Mouse (Mus musculus) lung, adult 18-20 months (tissue): ENCODE measurements around the gene Fgfr4.
A peak's percentile ranks its signal among the peaks of the same experiment; 100 is the strongest.

Experiments used
- DNase-seq, 2 experiments: peaks; one replicate each; pipeline ENCODE4 v3.0.0; 2022; ENCODE audit warnings: mixed read lengths in 2 of 2

The Fgfr4 gene

DNA sequence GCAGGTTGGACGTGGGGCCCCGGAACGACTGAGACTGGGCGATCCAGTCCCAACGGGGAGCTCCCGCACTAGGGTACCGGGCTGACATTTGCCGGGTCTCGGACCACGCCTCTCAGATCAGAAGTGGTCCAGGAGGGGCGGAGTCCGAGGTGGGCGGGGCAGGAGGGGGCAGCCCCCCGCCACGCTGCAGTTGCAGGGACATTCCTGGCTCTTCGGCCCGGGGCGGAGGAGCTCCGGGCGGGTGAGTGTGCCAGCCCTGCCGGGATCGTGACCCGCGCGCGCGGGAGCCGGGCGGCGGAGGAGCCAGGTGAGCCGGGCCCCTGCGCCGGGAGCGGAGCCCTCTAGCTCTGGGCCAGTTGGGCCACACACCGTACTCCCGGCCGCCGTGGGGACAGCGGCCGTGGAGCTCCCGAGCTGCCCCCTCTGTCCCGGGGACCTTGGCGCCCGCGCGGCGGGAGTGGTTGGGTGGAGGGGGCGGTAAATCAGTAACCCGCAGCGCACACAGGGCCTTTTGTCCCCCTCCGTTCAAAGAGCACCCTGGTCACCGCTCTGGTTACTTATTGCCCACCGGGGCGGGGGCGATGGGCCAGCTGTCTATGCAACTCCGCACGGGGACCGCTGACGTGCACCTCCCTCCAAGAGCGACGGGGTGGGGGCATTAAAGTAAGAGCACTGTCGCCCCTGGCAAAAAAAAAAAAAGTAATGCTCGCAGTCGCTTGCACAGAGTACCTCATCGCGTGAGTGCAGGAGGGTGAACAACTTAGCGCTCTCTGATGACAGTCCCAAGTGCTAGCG is at the start of gene Fgfr4:
Gene Fgfr4, plus strand, starts transcription at position 20 of the 795 bp plus-strand sequence.
- peak; percentile 37 to 63 for DNase-seq

DNA sequence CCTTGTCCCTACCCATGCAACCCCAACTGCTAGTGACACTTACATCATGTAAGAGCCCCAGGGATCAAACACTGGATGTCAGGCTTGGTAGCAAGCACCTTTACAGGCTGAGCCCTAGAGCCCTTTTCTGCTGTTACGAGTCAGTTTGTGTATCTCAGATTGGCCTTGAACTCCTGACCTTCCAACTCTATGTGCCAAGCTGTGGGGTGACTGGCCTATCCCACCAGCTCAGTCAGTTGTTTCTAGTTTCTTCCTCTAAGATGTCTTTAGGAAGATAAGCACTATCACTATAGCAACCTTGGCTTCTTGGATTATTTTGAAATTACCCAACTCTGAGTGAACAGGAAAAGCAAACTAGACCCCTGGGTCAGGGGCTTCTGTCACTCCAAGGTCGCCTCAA is 49.1 kb upstream of the Fgfr4 start:
- no peak for DNase-seq

DNA sequence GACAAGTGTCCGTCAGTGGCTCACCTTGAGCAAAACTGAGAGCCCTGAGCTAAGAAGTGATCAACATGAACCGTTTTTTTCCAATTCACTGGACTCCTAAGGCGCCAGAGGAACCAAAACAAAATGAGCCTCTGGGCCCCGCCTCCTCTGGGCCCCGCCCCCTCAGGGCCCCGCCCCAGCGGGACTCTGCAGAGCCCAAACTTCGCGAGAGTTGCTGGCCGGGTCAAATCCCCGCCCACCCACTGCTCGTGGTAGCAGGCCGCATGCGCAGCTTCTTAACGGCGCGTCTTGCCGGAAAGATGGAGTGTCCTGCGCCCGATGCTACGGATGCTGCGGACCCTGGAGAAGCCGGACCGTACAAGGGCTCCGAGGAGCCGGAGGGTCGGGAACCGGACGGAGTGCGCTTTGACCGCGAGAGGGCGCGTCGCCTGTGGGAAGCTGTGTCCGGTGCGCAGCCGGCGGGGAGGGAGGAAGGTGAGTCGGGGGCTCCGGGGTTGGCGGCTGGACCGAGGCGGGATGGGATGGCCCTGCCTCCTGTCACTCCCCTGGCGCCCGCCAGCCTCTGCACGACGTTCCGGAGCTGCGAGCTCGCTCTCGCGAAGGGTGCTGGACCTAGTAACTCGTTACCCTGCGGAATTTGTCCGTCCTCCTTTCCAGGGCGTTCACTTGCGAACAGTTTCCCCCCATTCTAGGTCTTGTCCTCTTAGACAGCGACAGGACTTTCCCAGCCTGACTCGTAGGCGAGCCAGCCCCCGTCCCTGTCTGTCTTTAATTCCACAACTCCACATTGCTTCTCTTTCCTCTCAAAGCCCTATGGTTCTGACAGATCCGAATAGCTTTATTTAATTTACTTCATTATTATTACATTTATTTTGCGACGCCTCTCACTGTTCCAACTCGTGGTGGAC is 47.1 kb upstream of the Fgfr4 start, which contains the start of gene Zfp346:
Gene Zfp346, plus strand, starts transcription at position 267 of the 908 bp plus-strand sequence.
- peak; percentile 96 to 98 for DNase-seq

DNA sequence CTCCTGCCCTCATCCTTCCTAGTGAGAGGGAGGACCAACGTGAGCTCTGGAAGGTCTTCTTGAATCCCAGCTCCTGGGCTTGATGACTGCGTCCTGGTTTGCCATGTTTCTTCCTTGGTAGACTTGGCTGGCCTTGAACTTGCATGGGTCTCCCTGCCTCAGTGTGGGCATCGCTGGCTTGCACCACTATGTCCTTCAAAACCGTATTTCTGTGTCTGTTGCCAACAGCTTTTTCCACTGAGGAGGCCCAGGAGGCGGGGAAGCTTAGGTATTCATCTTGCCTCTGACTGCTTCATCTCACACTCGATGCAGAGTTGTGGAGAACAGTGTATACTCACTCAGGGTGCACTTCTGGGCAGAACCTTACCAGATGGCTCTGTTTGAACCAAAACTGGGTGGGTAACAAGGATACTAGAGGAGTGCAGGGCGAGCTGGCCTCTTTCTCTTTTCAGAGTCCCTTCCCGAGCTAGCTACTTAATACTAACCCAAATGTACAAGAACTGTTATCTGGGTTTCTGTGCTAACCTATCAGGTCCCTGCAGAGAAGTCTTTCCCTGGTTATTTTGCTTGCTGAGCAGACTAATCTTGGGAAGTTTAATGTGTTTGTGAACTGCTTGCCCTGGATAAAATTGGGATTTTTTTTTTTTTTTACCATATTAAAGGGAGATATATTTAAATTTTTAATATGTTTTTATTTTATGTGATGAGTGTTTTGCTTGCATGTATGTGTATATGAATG is 46.3 kb upstream of the Fgfr4 start:
- no peak for DNase-seq

DNA sequence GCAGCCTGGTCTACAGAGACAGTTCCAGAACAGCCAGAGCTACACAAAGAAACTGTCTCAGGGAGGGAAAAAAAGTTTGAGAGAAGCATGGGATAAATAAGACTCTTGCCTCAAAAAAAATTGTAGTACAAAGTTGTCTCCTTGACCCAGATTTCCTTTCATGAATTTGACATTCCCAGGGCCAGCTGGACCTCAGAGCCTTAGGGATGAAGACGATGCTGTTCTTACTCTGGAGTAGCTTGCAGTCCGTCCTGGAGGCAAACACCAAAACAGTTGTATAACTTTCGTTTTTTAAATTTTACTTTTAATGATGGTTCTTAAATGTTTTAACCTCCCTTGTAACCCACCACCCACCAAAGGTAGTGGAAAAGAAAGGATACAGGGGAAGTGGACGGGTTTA is 45.3 kb upstream of the Fgfr4 start:
- DNase-seq: no peak

DNA sequence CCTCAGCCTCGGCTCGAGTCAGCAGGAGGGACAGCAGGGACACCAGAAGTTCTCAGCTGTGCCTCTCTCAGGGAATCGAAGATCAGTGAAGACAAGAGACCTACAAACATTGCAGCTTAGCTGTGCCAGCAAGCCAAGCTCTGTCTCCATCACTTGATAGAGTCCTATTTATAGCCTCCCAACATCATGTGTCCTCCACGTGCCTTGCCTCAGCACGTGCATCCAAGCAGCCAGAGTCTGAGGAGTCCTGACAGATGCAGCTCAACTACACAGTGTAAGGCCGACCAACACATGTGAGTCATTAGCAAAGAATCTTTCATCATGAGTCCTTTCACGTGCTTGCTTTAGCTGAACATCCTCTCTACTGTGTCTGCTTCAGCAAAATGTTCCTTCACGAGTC is 44.7 kb upstream of the Fgfr4 start:
- DNase-seq: peak; percentile 29 to 33

DNA sequence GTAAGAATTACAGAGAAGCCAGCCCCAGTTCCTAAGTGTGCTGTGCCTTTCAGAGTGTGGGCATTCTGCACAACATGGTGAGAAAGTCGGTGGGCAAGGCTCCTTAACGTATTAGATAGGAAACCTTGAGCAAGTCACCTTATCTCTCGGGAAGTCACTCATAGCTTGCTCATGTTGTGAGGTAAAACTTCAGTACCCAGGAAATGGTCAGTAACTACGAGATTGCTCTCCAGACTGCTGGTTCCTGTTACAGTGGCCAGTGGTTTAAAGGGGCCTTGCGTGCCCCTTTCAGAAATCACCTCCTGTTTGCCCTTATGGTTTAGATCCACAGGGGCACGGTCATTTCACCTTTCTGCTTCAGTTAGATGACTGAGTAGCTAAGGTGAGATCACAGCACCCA is 38.1 kb upstream of the Fgfr4 start:
- DNase-seq: no peak

DNA sequence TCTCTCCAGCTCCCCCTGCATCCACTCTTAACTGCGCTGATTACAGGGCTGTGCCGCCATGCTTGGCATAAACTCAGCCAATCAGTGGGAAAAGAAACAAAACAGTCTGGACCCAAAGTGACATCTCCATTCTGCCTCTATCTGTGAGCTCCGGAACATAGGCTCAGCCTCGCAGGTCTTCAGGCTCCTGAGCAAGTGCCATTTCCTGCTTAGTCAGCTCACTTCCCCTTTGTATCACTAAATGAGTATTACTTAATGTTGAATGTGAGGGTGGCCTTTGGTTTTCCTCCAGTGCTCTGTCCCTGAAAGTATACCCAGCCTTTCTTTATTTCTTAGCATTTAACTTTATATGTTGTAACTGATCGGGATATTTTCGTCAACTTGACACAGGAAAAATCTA is 27.5 kb upstream of the Fgfr4 start:
- DNase-seq: no peak

DNA sequence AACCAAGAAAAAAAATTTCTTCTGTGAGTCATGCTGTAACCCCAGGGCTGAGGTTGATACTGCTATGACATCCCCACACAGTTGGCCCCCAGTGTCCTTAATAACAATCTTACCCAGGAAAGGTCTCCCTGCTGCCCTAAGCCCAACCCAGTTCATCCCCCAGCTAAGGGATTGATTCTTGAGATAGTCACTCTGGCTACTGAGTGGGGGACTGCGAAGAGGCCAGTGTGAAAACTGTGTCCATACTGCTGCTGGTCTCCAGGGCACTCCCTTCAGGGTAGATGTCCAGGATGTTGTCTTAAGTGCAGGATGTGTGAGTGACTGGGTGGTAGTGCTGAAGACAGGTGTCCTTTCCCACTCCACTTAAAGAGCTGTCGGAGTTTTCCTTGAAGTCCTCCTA is 19.0 kb upstream of the Fgfr4 start, which contains the start of gene Gm17617:
Gene Gm17617, minus strand, starts transcription at position 101 of the 400 bp plus-strand sequence.
- DNase-seq: no peak

DNA sequence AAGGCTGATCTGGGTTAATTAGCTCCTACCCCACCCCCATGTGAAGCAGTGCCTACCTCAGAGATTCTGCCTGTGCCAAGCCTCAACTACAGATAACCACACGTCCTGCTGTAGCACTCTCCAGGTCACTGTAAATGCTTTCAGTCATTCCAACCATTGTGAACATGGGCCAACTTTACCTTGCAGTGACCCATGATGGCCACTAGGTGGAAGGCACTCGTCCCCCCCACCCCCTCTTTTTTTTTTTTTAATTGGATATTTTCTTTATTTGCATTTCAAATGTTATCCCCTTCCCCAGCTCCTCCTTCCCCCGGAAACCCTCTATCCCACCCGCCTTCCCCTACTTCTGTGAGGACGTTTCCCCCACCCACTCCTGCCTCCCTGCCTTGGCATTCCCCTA is 17.1 kb upstream of the Fgfr4 start:
- no peak for DNase-seq

DNA sequence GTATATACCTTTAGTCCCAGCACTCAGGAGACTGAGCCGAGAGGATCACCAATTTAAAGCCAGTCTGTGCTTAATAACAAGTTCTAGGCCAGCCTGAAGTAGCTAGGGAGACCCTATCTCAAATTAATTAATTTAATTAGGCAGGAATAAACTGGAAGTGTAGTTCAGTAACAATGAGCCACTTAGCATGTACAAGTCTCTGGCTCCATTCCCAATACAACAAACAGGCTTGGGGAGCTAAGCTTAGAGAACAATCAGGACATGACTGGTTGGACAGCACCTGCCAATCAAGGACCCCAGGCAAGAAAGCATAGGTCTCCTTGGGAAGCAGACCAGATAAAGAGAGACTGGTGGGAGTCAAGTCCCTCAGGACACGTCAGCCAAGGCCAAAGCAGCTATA is 12.2 kb upstream of the Fgfr4 start:
- no peak for DNase-seq

DNA sequence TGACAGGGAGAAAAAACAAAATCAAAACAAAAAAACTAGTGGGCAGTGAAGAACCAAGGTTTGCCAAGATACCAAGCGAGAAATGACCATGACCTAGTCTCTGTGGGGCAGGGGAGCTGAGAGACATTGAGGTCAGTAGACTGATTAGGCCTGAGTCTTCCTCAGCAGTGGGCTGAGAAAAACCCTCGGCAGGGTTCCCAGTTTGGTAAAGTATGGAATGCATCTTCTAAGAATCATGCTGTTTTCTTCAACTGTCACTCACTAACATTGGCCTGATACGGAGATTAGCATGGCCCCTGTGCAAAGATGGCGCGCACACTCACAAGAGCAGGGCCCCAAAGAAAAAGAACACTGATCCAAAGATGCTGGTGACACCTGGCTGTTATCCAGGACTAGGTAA is 1.5 kb downstream of the Fgfr4 start:
- DNase-seq: no peak

DNA sequence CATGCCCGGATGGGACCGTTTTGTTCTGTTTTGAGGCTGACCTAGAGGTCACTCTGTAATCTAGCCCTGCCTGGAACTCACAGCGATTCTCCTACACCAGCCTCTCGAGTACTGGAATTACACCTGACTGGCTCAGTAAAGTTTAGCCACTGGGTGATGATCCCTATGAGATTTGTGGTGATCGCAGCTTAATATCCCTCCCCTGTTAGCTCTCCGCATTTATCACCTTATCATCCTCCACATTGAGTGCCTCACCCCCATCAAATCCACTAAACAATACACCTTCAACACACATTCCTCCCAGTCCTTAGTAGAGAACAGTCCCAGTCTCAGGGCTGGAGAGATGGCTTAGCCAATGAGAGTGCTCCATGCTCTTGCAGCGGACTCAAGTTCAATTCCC is 9.9 kb downstream of the Fgfr4 start:
- DNase-seq: no peak

DNA sequence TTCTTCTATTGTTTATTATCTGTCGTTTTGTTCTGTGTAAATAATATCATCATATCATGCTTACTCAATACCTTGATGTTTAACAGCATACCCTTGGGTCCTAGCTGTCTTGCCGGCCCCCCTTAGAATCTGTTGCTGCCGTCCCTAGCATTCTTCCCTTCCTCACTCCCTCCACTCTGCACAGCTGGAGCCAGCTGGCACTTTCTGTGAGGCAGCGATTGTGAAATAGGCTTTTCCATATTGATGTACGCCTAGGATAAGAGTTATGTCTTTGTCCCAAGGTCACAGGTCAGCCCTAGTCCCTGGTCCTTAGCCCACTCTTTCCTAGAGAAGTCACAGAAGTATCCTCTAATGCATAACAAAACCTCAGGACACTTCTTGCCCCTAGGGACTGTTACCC is 11.1 kb downstream of the Fgfr4 start:
- DNase-seq: peak; percentile 50 to 55

DNA sequence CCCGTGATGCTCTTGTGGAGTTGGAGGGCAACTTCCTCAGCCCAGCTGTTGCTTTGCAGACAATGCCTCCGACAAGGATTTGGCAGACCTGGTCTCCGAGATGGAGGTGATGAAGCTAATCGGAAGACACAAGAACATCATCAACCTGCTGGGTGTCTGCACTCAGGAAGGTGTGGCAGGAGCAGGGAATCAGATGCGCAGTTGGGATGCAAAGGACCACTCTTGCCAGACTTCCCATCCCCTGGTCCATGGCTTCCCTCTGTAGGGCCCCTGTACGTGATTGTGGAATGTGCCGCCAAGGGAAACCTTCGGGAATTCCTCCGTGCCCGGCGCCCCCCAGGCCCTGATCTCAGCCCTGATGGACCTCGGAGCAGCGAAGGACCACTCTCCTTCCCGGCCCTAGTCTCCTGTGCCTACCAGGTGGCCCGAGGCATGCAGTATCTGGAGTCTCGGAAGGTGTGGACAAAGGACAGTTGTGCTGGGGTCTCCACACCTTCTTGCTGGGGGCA is 13.4 kb downstream of the Fgfr4 start:
- DNase-seq: no peak

DNA sequence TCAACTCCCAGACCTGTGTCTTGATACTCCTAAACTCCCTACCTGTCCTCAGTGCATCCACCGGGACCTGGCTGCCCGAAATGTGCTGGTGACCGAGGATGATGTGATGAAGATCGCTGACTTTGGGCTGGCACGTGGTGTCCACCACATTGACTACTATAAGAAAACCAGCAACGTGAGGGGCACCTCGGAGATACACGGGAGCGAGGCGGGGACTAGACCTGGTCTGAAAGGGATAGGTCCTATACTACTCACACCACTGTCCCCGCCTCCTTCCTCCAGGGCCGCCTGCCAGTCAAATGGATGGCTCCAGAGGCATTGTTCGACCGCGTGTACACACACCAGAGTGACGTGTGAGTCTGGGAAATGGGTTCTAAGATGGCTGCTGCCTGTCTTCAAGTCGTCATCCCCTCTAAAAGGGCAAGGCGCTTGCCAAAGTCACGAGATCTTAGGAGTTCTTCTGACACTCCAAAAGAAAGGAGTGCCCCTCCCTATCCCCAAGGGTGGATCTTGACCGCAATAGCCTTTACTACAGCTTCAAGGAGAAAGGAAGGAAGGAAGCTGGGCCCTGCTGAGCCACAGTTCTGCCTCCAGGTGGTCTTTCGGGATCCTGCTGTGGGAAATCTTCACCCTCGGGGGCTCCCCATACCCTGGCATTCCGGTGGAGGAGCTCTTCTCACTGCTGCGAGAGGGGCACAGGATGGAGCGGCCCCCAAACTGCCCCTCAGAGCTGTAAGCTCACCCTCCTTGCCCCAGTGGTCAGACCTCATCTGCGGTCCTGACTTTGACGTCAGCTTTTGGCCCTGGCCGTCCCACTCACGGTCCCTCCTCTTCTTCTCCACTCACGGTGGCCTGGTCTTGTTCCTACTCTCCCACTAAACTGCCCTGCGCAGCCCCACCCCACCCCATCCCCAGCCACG is 14.6 kb downstream of the Fgfr4 start:
- no peak for DNase-seq

DNA sequence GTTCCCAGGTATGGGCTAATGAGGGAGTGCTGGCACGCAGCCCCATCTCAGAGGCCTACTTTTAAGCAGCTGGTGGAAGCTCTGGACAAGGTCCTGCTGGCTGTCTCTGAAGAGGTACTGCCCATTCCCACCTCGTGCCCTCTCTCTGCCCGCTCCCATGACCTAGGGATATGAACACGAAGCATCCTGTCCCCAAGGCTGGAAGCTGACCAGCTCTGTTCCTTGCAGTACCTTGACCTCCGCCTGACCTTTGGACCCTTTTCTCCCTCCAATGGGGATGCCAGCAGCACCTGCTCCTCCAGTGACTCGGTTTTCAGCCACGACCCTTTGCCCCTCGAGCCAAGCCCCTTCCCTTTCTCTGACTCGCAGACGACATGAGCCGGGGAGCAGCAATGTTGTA is 15.4 kb downstream of the Fgfr4 start:
- DNase-seq: no peak

DNA sequence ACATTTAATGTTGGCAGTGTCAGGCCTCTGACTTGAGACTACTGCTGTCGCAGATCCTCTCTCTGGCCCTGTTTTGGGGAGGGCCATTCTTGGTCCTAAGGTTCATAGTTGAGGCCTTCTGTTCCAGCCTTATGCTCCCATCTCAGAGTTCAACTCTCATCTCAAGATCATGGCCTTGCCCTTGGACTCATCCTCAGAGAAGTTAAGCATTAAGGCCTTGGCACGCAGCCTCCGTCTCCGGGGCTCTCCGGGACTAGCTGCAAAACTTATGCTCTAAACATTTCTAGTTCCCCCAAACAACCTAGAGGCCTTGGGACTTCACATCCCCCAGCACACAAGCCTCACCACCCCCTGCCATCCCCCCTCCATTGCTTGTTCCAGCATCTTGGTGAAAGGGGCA is 15.8 kb downstream of the Fgfr4 start:
- DNase-seq: no peak

DNA sequence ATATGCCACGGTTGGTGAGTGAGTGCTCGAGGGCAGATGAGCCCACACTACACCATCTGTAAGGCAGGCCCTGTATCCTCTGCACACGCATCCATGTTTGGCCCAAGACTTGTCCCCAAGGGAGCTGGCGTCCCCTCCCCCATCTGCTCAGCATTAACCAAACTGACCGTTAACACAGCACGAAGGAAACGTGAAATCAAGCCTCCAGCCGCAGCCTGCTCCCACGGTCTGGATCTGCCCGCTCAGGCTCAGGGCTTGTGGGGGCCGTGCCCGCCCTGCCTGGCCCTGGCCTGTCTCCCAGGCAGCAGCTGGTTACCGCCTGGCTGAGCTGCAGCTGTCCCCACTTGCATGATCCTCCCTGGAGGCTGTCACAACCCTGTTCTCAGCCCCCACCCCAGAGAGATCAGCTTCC is 16.5 kb downstream of the Fgfr4 start:
- DNase-seq: peak; percentile 55 to 69

DNA sequence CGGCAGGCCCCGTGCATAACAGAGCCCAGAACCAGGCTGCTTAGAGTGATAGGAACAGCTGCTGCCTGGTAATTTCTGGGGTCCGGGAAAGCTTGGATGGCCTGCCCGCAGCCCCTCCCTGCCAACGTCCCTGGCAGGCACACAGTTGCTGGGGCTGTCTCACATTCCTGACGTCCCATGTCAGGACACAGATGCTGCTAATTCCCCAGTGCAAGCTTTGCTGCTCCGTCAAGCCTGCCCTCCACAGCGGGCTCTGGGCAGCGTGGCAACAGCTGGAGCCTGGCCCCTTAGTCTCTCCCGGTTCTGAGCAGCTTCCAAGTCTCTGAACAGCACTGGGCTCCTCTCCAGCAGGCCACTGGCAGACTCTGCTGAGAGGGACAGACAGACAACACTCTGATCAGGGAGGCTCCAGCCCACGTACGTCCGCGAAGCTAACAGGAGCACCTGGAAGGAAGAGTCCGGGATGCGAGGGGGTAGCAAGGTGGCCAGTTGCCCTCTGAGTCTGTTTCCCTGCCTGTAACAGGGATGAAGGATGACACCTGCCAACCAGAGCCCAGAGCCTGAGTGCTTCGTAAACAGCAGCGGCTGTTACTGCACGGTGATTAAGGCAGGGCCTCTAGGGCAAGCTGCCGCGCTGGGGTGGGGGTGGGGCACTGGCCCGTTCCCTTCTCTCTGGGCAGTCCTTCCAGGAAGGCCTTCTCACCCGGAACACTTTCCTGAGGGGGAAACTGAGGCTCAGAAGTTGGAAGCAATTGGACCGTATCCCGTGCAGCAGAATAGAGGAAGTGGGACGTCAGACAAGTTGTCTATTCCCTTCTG is 19.3 kb downstream of the Fgfr4 start:
- DNase-seq: peak; percentile 51 to 54

DNA sequence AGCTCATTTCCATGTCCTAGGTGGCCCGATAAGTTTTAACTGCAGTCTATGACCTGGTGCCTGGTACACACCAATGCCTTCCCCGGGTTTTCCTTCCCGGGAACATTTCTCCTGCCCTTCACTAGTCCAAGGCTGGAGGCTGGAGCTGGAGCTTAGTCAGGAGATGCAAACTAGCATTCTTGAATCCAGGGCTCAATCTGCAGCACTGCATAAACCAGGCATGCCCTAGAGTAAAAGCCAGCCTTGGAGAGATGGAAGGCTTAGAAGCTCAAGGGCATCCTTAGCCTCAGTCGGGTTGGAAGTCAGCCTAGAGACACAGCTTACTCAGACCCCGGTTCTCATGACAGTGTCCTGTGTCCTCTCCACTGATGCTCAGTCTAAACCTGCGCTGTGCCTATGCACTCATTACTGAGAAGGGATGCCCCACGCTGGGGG is 19.9 kb downstream of the Fgfr4 start:
- DNase-seq: no peak
